ENCODE assay signal across 8 mouse cellular contexts in the genomic region with DNA sequence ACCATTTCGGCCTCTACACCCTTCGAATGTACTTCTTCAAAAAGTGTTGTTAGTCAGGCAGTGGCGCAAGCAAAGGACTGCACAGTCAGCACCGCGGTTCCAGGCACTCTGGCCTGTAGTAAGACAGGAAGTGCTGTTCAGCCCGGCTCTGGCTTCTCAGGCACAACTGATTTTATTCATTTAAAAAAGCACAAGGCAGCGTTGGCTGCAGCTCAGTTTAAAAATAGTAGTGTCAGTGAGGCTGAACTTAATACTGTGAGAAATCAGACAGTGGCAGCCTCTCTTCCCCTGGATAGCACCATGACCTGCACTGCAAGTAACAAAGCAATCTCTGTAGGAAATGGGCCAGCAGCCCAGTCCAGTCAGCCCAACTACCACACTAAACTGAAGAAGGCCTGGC. TPM values are rescaled to one million over a fixed set of nuclear protein-coding genes. Genes with fewer than 3 reads are reported as not detected.
DNase-seq lines count a peak whose midpoint lies in the region; ATAC-seq and TF ChIP-seq lines count a peak whose summit lies in the region.

No protein-coding gene starts in this region.

- H3K36me3 ChIP-seq in hindbrain, postnatal 0 days (ENCODE audit: insufficient read depth, low read length): peaks cover 25% of the 10 kb centered on the region
- H3K36me3 ChIP-seq in hindbrain, embryonic 12.5 days: peaks cover 44% of the 10 kb centered on the region

- no peaks in the 10 kb centered on the region for H3K27me3 ChIP-seq in hindbrain, postnatal 0 days (ENCODE audit: insufficient read depth, low read length)
- no peaks in the 10 kb centered on the region for H3K27me3 ChIP-seq in hindbrain, embryonic 12.5 days

- no peak overlapping the region for H3K4me2 ChIP-seq in hindbrain, postnatal 0 days (ENCODE audit: low read depth, low read length)
- H3K4me2 ChIP-seq in hindbrain, embryonic 12.5 days (replicated peaks): no peak overlapping the region

- no peaks in the 10 kb centered on the region; the same call in 1 of the 2 replicates for H3K4me1 ChIP-seq in hindbrain, postnatal 0 days (ENCODE audit: insufficient read depth, low read length)
- H3K4me1 ChIP-seq in hindbrain, embryonic 12.5 days: no peaks in the 10 kb centered on the region

- 56% methylated on average over 7 of the region's 7 CpGs for WGBS in hindbrain, postnatal 0 days
- 87% methylated on average over 7 of the region's 7 CpGs for WGBS in hindbrain, embryonic 12.5 days

- peak; percentile 81; the same call in 1 of the 2 replicates for ATAC-seq in hindbrain, postnatal 0 days
- ATAC-seq in hindbrain, embryonic 12.5 days (ENCODE audit: low FRiP score): no peak
- peak; percentile 88 to 91 for ATAC-seq in hematopoietic stem cell, adult 5-6 weeks (replicated peaks in 1 of 2; ENCODE audit: insufficient read depth in 1 of 2, low FRiP score in 2 of 2, low TSS enrichment in 1 of 2, low read depth in 1 of 2, poor library complexity in 2 of 2, severe bottlenecking in 2 of 2)

- intact Hi-C loops in left cerebral cortex, postnatal 25 days (cut with DNase I): no loop called here

- no peak overlapping the region for H3K9ac ChIP-seq in hindbrain, postnatal 0 days (replicated peaks; ENCODE audit: low read length)
- H3K9ac ChIP-seq in hindbrain, embryonic 12.5 days: no peak overlapping the region

- no peaks in the 10 kb centered on the region for H3K9me3 ChIP-seq in hindbrain, postnatal 0 days (ENCODE audit: low read length)
- H3K9me3 ChIP-seq in hindbrain, embryonic 12.5 days (replicated peaks): no peaks in the 10 kb centered on the region

- H3K27ac ChIP-seq in hindbrain, postnatal 0 days: peak overlapping the region; percentile 33; the same call in 1 of the 2 replicates
- no peak overlapping the region for H3K27ac ChIP-seq in hindbrain, embryonic 12.5 days

- no peak for TF ChIP-seq CTCF in hindbrain, postnatal 0 days (IDR thresholded peaks at IDR 0.05; ENCODE audit: low read depth)

- peak; percentile 66 for DNase-seq in hindbrain, postnatal 0 days (ENCODE audit: low spot score)
- peak; percentile 42 for DNase-seq in adrenal gland, postnatal 14 days
- peak; percentile 46 to 48 for DNase-seq in frontal cortex, postnatal 14 days (ENCODE audit: low spot score in 2 of 2)
- DNase-seq in left cerebral cortex, postnatal 25 days (ENCODE audit: low spot score in 2 of 2): peak; percentile 61 to 75
- peak; percentile 34 to 56 for DNase-seq in right cerebral cortex, adult 2 months (ENCODE audit: low spot score in 2 of 2)
- no peak for DNase-seq in embryo, embryonic 10 days (ENCODE audit: low spot score)

- no peak overlapping the region for H3K4me3 ChIP-seq in hindbrain, postnatal 0 days (ENCODE audit: low read length)
- H3K4me3 ChIP-seq in hindbrain, embryonic 12.5 days: no peak overlapping the region

RNA-seq across cellular contexts. Expression of a gene that starts 59.0 kb away (rescaled TPM):
- total RNA-seq in hindbrain, postnatal 0 days (2014; rRNA removed): 10.5 and 10.6 TPM in 2 replicates
- polyA plus RNA-seq in hindbrain, postnatal 0 days (2015; fragmentation: Nextera tagmentation; extraction: Ambion mirVana): 31.1 and 33.9 TPM in 2 replicates
- 45.0 and 46.8 TPM in 2 replicates for polyA plus RNA-seq in hindbrain, embryonic 12.5 days (2016; fragmentation: Nextera tagmentation; extraction: Ambion mirVana)
- total RNA-seq in adrenal gland, postnatal 14 days (2021): 17.5 and 21.8 TPM in 2 replicates
- 20.3 and 21.3 TPM in 2 replicates for total RNA-seq in hematopoietic stem cell, adult 5-6 weeks (2017)
- total RNA-seq in left cerebral cortex, postnatal 25 days (2021): 10 to 100 TPM; 16.6 to 19.1 TPM
